In genomic region chr12:41649826-41650541, GRCm38 (mm10) we compare ENCODE assay signal across 19 mouse cellular contexts.
DNase-seq lines count a peak whose midpoint lies in the region; ATAC-seq lines count a peak whose summit lies in the region.
"Had no signal": no experiment of that assay in that cellular context is flagged by ENCODE, and none has a peak within 500 bp of the region (broad histone marks: within the 10 kb centered on the region; RNA-seq: fewer than 3 reads in every experiment).

No protein-coding gene starts in this region.

- H3K4me3 ChIP-seq in embryonic facial prominence, embryonic 14.5 days (ENCODE audit: low read depth, low read length): no peak overlapping the region
- no peak overlapping the region for H3K4me3 ChIP-seq in embryonic facial prominence, embryonic 10.5 days
- no peak overlapping the region for H3K4me3 ChIP-seq in neural tube, embryonic 13.5 days
- no peak overlapping the region for H3K4me3 ChIP-seq in midbrain, embryonic 12.5 days
- H3K4me3 ChIP-seq: limb, embryonic 13.5 days; lung, embryonic 15.5 days had no signal

- no peak overlapping the region for H3K4me2 ChIP-seq in embryonic facial prominence, embryonic 14.5 days (ENCODE audit: low read depth, low read length)
- H3K4me2 ChIP-seq in neural tube, embryonic 13.5 days: no peak overlapping the region
- H3K4me2 ChIP-seq in midbrain, embryonic 12.5 days (replicated peaks): no peak overlapping the region
- H3K4me2 ChIP-seq: limb, embryonic 13.5 days; lung, embryonic 15.5 days had no signal

- H3K27me3 ChIP-seq in embryonic facial prominence, embryonic 14.5 days (replicated peaks; ENCODE audit: control insufficient read depth, insufficient read depth, low read length): no peaks in the 10 kb centered on the region
- H3K27me3 ChIP-seq in embryonic facial prominence, embryonic 10.5 days (replicated peaks; ENCODE audit: low read depth, poor library complexity, severe bottlenecking): no peaks in the 10 kb centered on the region
- H3K27me3 ChIP-seq in neural tube, embryonic 13.5 days: no peaks in the 10 kb centered on the region
- no peaks in the 10 kb centered on the region for H3K27me3 ChIP-seq in midbrain, embryonic 12.5 days
- H3K27me3 ChIP-seq: limb, embryonic 13.5 days; lung, embryonic 15.5 days; Patski had no signal

- no peaks in the 10 kb centered on the region for H3K4me1 ChIP-seq in embryonic facial prominence, embryonic 14.5 days (ENCODE audit: control insufficient read depth, insufficient read depth, low read length)
- peaks cover 5% of the 10 kb centered on the region; the same call in 1 of the 2 replicates for H3K4me1 ChIP-seq in embryonic facial prominence, embryonic 10.5 days
- peaks cover 15% of the 10 kb centered on the region for H3K4me1 ChIP-seq in neural tube, embryonic 13.5 days (replicated peaks)
- peaks cover 25% of the 10 kb centered on the region for H3K4me1 ChIP-seq in midbrain, embryonic 12.5 days
- H3K4me1 ChIP-seq: limb, embryonic 13.5 days had no signal

- 70% methylated on average over 8 of the region's 8 CpGs for WGBS in embryonic facial prominence, embryonic 14.5 days
- 71% methylated on average over 8 of the region's 8 CpGs for WGBS in embryonic facial prominence, embryonic 10.5 days
- 31% methylated on average over 8 of the region's 8 CpGs for WGBS in neural tube, embryonic 13.5 days
- 33% methylated on average over 8 of the region's 8 CpGs for WGBS in midbrain, embryonic 12.5 days

- no peaks in the 10 kb centered on the region for H3K9me3 ChIP-seq in embryonic facial prominence, embryonic 14.5 days (ENCODE audit: control insufficient read depth, low read length)
- no peaks in the 10 kb centered on the region for H3K9me3 ChIP-seq in embryonic facial prominence, embryonic 10.5 days
- H3K9me3 ChIP-seq in neural tube, embryonic 13.5 days: no peaks in the 10 kb centered on the region
- no peaks in the 10 kb centered on the region for H3K9me3 ChIP-seq in midbrain, embryonic 12.5 days
- H3K9me3 ChIP-seq: limb, embryonic 13.5 days; lung, embryonic 15.5 days had no signal

- ATAC-seq in embryonic facial prominence, embryonic 14.5 days (ENCODE audit: low read depth): no peak
- ATAC-seq in neural tube, embryonic 13.5 days (ENCODE audit: low read depth): no peak; the same call in 1 of the 2 replicates
- no peak for ATAC-seq in midbrain, embryonic 12.5 days (ENCODE audit: low FRiP score, low read depth)
- ATAC-seq: intestine, postnatal 0 days; Patski had no signal

- no peak overlapping the region for H3K9ac ChIP-seq in embryonic facial prominence, embryonic 14.5 days (ENCODE audit: low read depth, low read length)
- no peak overlapping the region for H3K9ac ChIP-seq in neural tube, embryonic 13.5 days
- no peak overlapping the region for H3K9ac ChIP-seq in midbrain, embryonic 12.5 days (replicated peaks)
- H3K9ac ChIP-seq: limb, embryonic 13.5 days; liver, embryonic 14.5 days; lung, embryonic 15.5 days had no signal

- H3K36me3 ChIP-seq in embryonic facial prominence, embryonic 14.5 days (ENCODE audit: control insufficient read depth, insufficient read depth, low read length): no peaks in the 10 kb centered on the region
- no peaks in the 10 kb centered on the region for H3K36me3 ChIP-seq in embryonic facial prominence, embryonic 10.5 days (replicated peaks)
- no peaks in the 10 kb centered on the region for H3K36me3 ChIP-seq in neural tube, embryonic 13.5 days
- no peaks in the 10 kb centered on the region for H3K36me3 ChIP-seq in midbrain, embryonic 12.5 days
- H3K36me3 ChIP-seq: limb, embryonic 13.5 days; lung, embryonic 15.5 days had no signal

- peak; percentile 12 for DNase-seq in embryonic facial prominence, embryonic 14.5 days (ENCODE audit: low spot score)
- DNase-seq in embryonic facial prominence, embryonic 10.5 days (ENCODE audit: low spot score): no peak
- no peak for DNase-seq in neural tube, embryonic 10.5 days (ENCODE audit: extremely low spot score, low spot score)
- DNase-seq in lung, postnatal 14 days: no peak
- DNase-seq in embryo, embryonic 10.5 days (ENCODE audit: low spot score): no peak
- DNase-seq in adrenal gland, postnatal 14 days: no peak
- DNase-seq: adrenal gland, adult 8-10 months; cerebellum, adult 11 months; cerebellum, postnatal 14 days; embryo, embryonic 11 days; retina, postnatal 1 day; right cerebral cortex, postnatal 4 days had no signal

- no peak overlapping the region for H3K27ac ChIP-seq in embryonic facial prominence, embryonic 14.5 days (replicated peaks; ENCODE audit: low read depth, low read length)
- no peak overlapping the region for H3K27ac ChIP-seq in embryonic facial prominence, embryonic 10.5 days (replicated peaks)
- H3K27ac ChIP-seq in neural tube, embryonic 13.5 days (replicated peaks): peak overlapping the region; percentile 34
- peak overlapping the region; percentile 49; the same call in 1 of the 2 replicates for H3K27ac ChIP-seq in midbrain, embryonic 12.5 days (replicated peaks)
- H3K27ac ChIP-seq: limb, embryonic 13.5 days; liver, embryonic 14.5 days; lung, embryonic 15.5 days had no signal

Comparison
In these comparisons a context has a peak if more than half of its experiments do, and no peak if none do; other contexts are left out.
1. H3K27ac ChIP-seq: peak in neural tube, embryonic 13.5 days (single experiment) and midbrain, embryonic 12.5 days (single experiment); none in embryonic facial prominence, embryonic 14.5 days (single experiment) and embryonic facial prominence, embryonic 10.5 days (single experiment).